Mouse (Mus musculus) lung, postnatal 0 days (tissue): ENCODE results near the gene Sh2d7.

Source experiments
- CTCF ChIP-seq: IDR thresholded peaks from 2 replicates; pipeline ENCODE4 v1.5.1; 2016; ENCODE audit warnings: antibody characterized with exemption, mild to moderate bottlenecking
- EP300 ChIP-seq: IDR thresholded peaks from 2 replicates; pipeline ENCODE4 v1.6.1; 2016; ENCODE audit warnings: antibody characterized with exemption, mild to moderate bottlenecking, control low read depth

DNA sequence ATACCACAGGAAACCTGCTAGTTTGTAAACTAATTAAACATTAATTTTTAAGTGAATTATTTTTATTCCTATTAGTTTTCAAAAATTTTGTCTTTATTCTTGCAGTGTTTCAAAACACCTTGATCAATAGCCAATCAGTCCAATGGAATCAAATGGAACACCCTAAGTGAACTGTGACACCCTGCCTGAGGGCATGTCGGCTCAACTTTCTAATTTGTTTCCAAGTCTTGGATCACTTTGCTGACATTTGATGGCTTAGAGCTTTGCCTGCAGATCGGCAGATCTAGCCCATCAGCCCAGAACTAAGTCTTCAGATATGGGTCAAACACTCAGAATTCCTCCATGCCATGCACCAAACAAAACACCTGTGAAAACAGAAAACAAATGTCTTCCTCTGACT lies 22.8 kb upstream of the Sh2d7 start:
- TF ChIP-seq CTCF (no peak), EP300 (no peak)
